Mouse (Mus musculus) hindbrain, embryonic 12.5 days (tissue): Measurements from ENCODE around the gene Eif3m. TPM values are rescaled to one million over a fixed set of nuclear protein-coding genes. Genes with fewer than 3 reads are reported as not detected.

Experiments
- ATAC-seq: fragments of 200-750 bp; cut with Nextera tagmentation; 2 replicates; pipeline ENCODE4 v1.8.0; 2017; ENCODE audit warnings: moderate TSS enrichment; ENCODE audit not compliant: low FRiP score
- H3K27ac ChIP-seq: fragments of 300-500 bp; sonication (generic); 2 replicates; pipeline ENCODE4 v1.5.1; 2016; ENCODE audit warnings: mild to moderate bottlenecking
- H3K27me3 ChIP-seq: fragments of 300-500 bp; sonication (generic); 2 replicates; pipeline ENCODE4 v1.6.1; 2016; ENCODE audit warnings: mild to moderate bottlenecking
- H3K36me3 ChIP-seq: fragments of 300-500 bp; sonication (generic); 2 replicates; pipeline ENCODE4 v1.6.1; 2016; ENCODE audit warnings: mild to moderate bottlenecking
- H3K4me1 ChIP-seq: fragments of 300-500 bp; sonication (generic); 2 replicates; pipeline ENCODE4 v1.6.1; 2016
- H3K4me2 ChIP-seq: fragments of 300-500 bp; sonication (generic); replicated peaks from 2 replicates; pipeline ENCODE4 v1.6.1; 2016; ENCODE audit warnings: mild to moderate bottlenecking
- H3K4me3 ChIP-seq: fragments of 300-500 bp; sonication (generic); 2 replicates; pipeline ENCODE4 v1.5.1; 2016; ENCODE audit warnings: mild to moderate bottlenecking
- H3K9ac ChIP-seq: fragments of 300-500 bp; sonication (generic); 2 replicates; pipeline ENCODE4 v1.6.1; 2016; ENCODE audit warnings: mild to moderate bottlenecking, moderate library complexity
- H3K9me3 ChIP-seq: fragments of 300-500 bp; sonication (generic); replicated peaks from 2 replicates; pipeline ENCODE4 v1.6.1; 2016; ENCODE audit warnings: mild to moderate bottlenecking
- WGBS: fragments of 180-500 bp; shearing (Covaris S2); methylation state at CpG from one replicate; pipeline ENCODE4 v1.1.7; 2016; 5-methylcytosine and 5-hydroxymethylcytosine counted together
- polyA plus RNA-seq: library from polyadenylated mRNA; unstranded; fragments of >200 nt; fragmentation: Nextera tagmentation; extraction: Ambion mirVana; gene quantifications from 2 replicates; pipeline ENCODE4 v1.2.1, GENCODE M21; 2016

The Eif3m gene
- 228 and 234 TPM in 2 replicates for polyA plus RNA-seq

GRCm38 (mm10) chr2:105016967-105017287, at the start of gene Eif3m:
TSS of gene Eif3m (minus strand) at chr2:105017080.
- H3K4me2 ChIP-seq, result peak within 1 kb of the TSS; percentile 83
- peak within 1 kb of the TSS; percentile 83 for H3K27ac ChIP-seq
- H3K4me1 ChIP-seq, result peaks cover 11% of the 10 kb centered on the region
- H3K9me3 ChIP-seq, result no peaks in the 10 kb centered on the region
- H3K9ac ChIP-seq, result peak within 1 kb of the TSS; percentile 93
- peak within 1 kb of the TSS; percentile 98 for H3K4me3 ChIP-seq
- no peaks in the 10 kb centered on the region for H3K27me3 ChIP-seq
- peaks cover 19% of the 10 kb centered on the region for H3K36me3 ChIP-seq
- ATAC-seq, result peak; percentile 100
- 3% methylated on average over 25 of the region's 25 CpGs for WGBS

- no peak overlapping the region for H3K27ac ChIP-seq
- H3K36me3 ChIP-seq, result no peaks in the 10 kb centered on the region
- 55% methylated on average over 7 of the region's 7 CpGs for whole genome bisulfite sequencing
- no peak overlapping the region for H3K4me2 ChIP-seq
- no peaks in the 10 kb centered on the region for H3K4me1 ChIP-seq
- no peaks in the 10 kb centered on the region for H3K9me3 ChIP-seq
- no peak for ATAC-seq
- no peak overlapping the region for H3K4me3 ChIP-seq
- no peak overlapping the region for H3K9ac ChIP-seq
- no peaks in the 10 kb centered on the region for H3K27me3 ChIP-seq
Observed at GRCm38 (mm10) chr2:105062741-105063372, 46.0 kb upstream of the Eif3m start.

- Histone ChIP-seq H3K4me2 (no peak overlapping the region), H3K36me3 (no peaks in the 10 kb centered on the region), H3K9me3 (no peaks in the 10 kb centered on the region), H3K4me1 (no peaks in the 10 kb centered on the region), H3K27me3 (no peaks in the 10 kb centered on the region), H3K9ac (no peak overlapping the region), H3K4me3 (no peak overlapping the region), H3K27ac (no peak overlapping the region)
- WGBS, result 82% methylated on average over 7 of the region's 7 CpGs
- no peak for ATAC-seq
Observed at GRCm38 (mm10) chr2:105058577-105059116, 41.8 kb upstream of the Eif3m start.

GRCm38 (mm10) chr2:105055529-105055928, 38.6 kb upstream of the Eif3m start:
- H3K4me3 ChIP-seq, result no peak overlapping the region
- ATAC-seq, result no peak
- H3K4me1 ChIP-seq, result no peaks in the 10 kb centered on the region
- H3K36me3 ChIP-seq, result no peaks in the 10 kb centered on the region
- WGBS, result 89% methylated on average over 1 of the region's 1 CpGs
- no peak overlapping the region for H3K9ac ChIP-seq
- H3K27ac ChIP-seq, result no peak overlapping the region
- H3K9me3 ChIP-seq, result no peaks in the 10 kb centered on the region
- H3K4me2 ChIP-seq, result no peak overlapping the region
- no peaks in the 10 kb centered on the region; the same call in 1 of the 2 replicates for H3K27me3 ChIP-seq

GRCm38 (mm10) chr2:105048301-105048700, 31.4 kb upstream of the Eif3m start:
- ATAC-seq, result no peak
- no peaks in the 10 kb centered on the region for H3K36me3 ChIP-seq
- H3K9me3 ChIP-seq, result no peaks in the 10 kb centered on the region
- H3K4me3 ChIP-seq, result no peak overlapping the region
- no peak overlapping the region for H3K4me2 ChIP-seq
- no peaks in the 10 kb centered on the region; the same call in 1 of the 2 replicates for H3K27me3 ChIP-seq
- WGBS, result 35% methylated on average over 1 of the region's 1 CpGs
- H3K27ac ChIP-seq, result no peak overlapping the region
- H3K4me1 ChIP-seq, result no peaks in the 10 kb centered on the region
- H3K9ac ChIP-seq, result no peak overlapping the region

GRCm38 (mm10) chr2:105043152-105043551, 26.3 kb upstream of the Eif3m start:
- H3K36me3 ChIP-seq, result no peaks in the 10 kb centered on the region
- 88% methylated on average over 4 of the region's 4 CpGs for WGBS

GRCm38 (mm10) chr2:105040859-105041258, 24.0 kb upstream of the Eif3m start:
- Histone ChIP-seq H3K4me1 (no peaks in the 10 kb centered on the region), H3K27ac (no peak overlapping the region), H3K36me3 (no peaks in the 10 kb centered on the region), H3K9ac (no peak overlapping the region), H3K27me3 (no peaks in the 10 kb centered on the region), H3K4me2 (no peak overlapping the region), H3K4me3 (no peak overlapping the region), H3K9me3 (no peaks in the 10 kb centered on the region)
- WGBS, result 71% methylated on average over 4 of the region's 4 CpGs
- ATAC-seq, result no peak

More at GRCm38 (mm10) chr2:105043152-105043551, 26.3 kb upstream of the Eif3m start:
- Histone ChIP-seq H3K4me1 (no peaks in the 10 kb centered on the region), H3K9me3 (no peaks in the 10 kb centered on the region), H3K4me2 (no peak overlapping the region), H3K9ac (no peak overlapping the region), H3K27ac (no peak overlapping the region), H3K27me3 (no peaks in the 10 kb centered on the region), H3K4me3 (no peak overlapping the region)
- ATAC-seq, result no peak

- Histone ChIP-seq H3K4me1 (no peaks in the 10 kb centered on the region), H3K9me3 (no peaks in the 10 kb centered on the region), H3K4me3 (no peak overlapping the region), H3K9ac (no peak overlapping the region), H3K4me2 (no peak overlapping the region), H3K36me3 (no peaks in the 10 kb centered on the region), H3K27me3 (no peaks in the 10 kb centered on the region), H3K27ac (no peak overlapping the region)
- ATAC-seq, result no peak
- 92% methylated on average over 5 of the region's 5 CpGs for WGBS
Observed at GRCm38 (mm10) chr2:105038879-105039278, 22.0 kb upstream of the Eif3m start.

GRCm38 (mm10) chr2:105037956-105038569, 21.2 kb upstream of the Eif3m start:
- no peak for ATAC-seq
- H3K9me3 ChIP-seq, result no peaks in the 10 kb centered on the region
- 81% methylated on average over 7 of the region's 7 CpGs for WGBS
- H3K9ac ChIP-seq, result no peak overlapping the region
- H3K36me3 ChIP-seq, result no peaks in the 10 kb centered on the region
- no peaks in the 10 kb centered on the region for H3K4me1 ChIP-seq
- no peak overlapping the region for H3K4me3 ChIP-seq
- H3K27me3 ChIP-seq, result no peaks in the 10 kb centered on the region
- H3K4me2 ChIP-seq, result no peak overlapping the region
- no peak overlapping the region for H3K27ac ChIP-seq

- H3K36me3 ChIP-seq, result no peaks in the 10 kb centered on the region
- H3K4me2 ChIP-seq, result no peak overlapping the region
- no peak overlapping the region for H3K4me3 ChIP-seq
- no peaks in the 10 kb centered on the region for H3K9me3 ChIP-seq
- H3K27me3 ChIP-seq, result no peaks in the 10 kb centered on the region
- H3K9ac ChIP-seq, result no peak overlapping the region
- no peaks in the 10 kb centered on the region for H3K4me1 ChIP-seq
- WGBS, result 81% methylated on average over 11 of the region's 11 CpGs
- H3K27ac ChIP-seq, result no peak overlapping the region
- ATAC-seq, result no peak
Observed at GRCm38 (mm10) chr2:105036401-105037070, 19.7 kb upstream of the Eif3m start.

GRCm38 (mm10) chr2:105035985-105036384, 19.1 kb upstream of the Eif3m start:
- no peaks in the 10 kb centered on the region for H3K4me1 ChIP-seq
- H3K4me2 ChIP-seq, result no peak overlapping the region
- no peak overlapping the region for H3K9ac ChIP-seq
- no peaks in the 10 kb centered on the region for H3K27me3 ChIP-seq
- H3K9me3 ChIP-seq, result no peaks in the 10 kb centered on the region
- H3K27ac ChIP-seq, result no peak overlapping the region
- H3K36me3 ChIP-seq, result no peaks in the 10 kb centered on the region
- 59% methylated on average over 11 of the region's 11 CpGs for WGBS
- no peak overlapping the region for H3K4me3 ChIP-seq
- no peak for ATAC-seq

GRCm38 (mm10) chr2:105034084-105034483, 17.2 kb upstream of the Eif3m start:
- no peaks in the 10 kb centered on the region for H3K27me3 ChIP-seq
- H3K9me3 ChIP-seq, result no peaks in the 10 kb centered on the region
- H3K4me2 ChIP-seq, result no peak overlapping the region
- no peak for ATAC-seq
- H3K9ac ChIP-seq, result no peak overlapping the region
- no peaks in the 10 kb centered on the region for H3K4me1 ChIP-seq
- WGBS, result 58% methylated on average over 3 of the region's 3 CpGs
- no peak overlapping the region for H3K4me3 ChIP-seq
- H3K36me3 ChIP-seq, result no peaks in the 10 kb centered on the region
- H3K27ac ChIP-seq, result no peak overlapping the region
